Mouse (Mus musculus) stomach, postnatal 0 days (tissue): ENCODE data around the gene Cdc34.
A peak's percentile ranks its signal among the peaks of the same experiment; 100 is the strongest.

ENCODE experiments used
- CTCF ChIP-seq: IDR thresholded peaks from 2 replicates; pipeline ENCODE4 v1.5.1; 2016; ENCODE audit warnings: antibody characterized with exemption, low read depth, mild to moderate bottlenecking, moderate library complexity
- EP300 ChIP-seq: optimal IDR thresholded peaks from 2 replicates; pipeline ENCODE3; 2016; ENCODE audit warnings: antibody characterized with exemption

GRCm38 (mm10) chr10:79682916-79683582 lies 1.1 kb downstream of the Cdc34 start:
- TF ChIP-seq CTCF (peak; percentile 75), EP300 (no peak)
